Mouse (Mus musculus) intestine, embryonic 14.5 days (tissue): ENCODE measurements around the gene H2-T24. TPM values are rescaled to one million over a fixed set of nuclear protein-coding genes. Genes with fewer than 3 reads are reported as not detected.
A peak's percentile ranks its signal among the peaks of the same experiment; 100 is the strongest.

Experiments used
- ATAC-seq: fragments of 200-750 bp; cut with Nextera tagmentation; replicated peaks from 2 replicates; pipeline ENCODE4 v1.8.0; 2017; ENCODE audit warnings: low read depth, moderate number of reproducible peaks, moderate TSS enrichment, moderate library complexity; ENCODE audit not compliant: low FRiP score, low TSS enrichment
- DNase-seq: peaks from one replicate; pipeline ENCODE4 v3.0.0-alpha.2; 2018; ENCODE audit warnings: low spot score
- H3K27ac ChIP-seq: fragments of 300-500 bp; sonication (generic); 2 replicates; pipeline ENCODE4 v1.5.1; 2014; ENCODE audit warnings: low read depth, mild to moderate bottlenecking, control low read depth
- H3K27me3 ChIP-seq: fragments of 300-500 bp; sonication (generic); replicated peaks from 2 replicates; pipeline ENCODE4 v1.6.1; 2014; ENCODE audit warnings: low read length, control low read depth; ENCODE audit not compliant: control insufficient read depth, insufficient read depth
- H3K36me3 ChIP-seq: fragments of 300-500 bp; sonication (generic); 2 replicates; pipeline ENCODE4 v1.6.1; 2014; ENCODE audit warnings: low read length, control low read depth; ENCODE audit not compliant: control insufficient read depth, insufficient read depth
- H3K4me1 ChIP-seq: fragments of 300-500 bp; sonication (generic); replicated peaks from 2 replicates; pipeline ENCODE4 v1.6.1; 2014; ENCODE audit warnings: low read length, control low read depth, mixed read lengths; ENCODE audit not compliant: control insufficient read depth, insufficient read depth
- H3K4me2 ChIP-seq: fragments of 300-500 bp; sonication (generic); 2 replicates; pipeline ENCODE4 v1.6.1; 2014; ENCODE audit warnings: low read length
- H3K4me3 ChIP-seq: fragments of 300-500 bp; sonication (generic); 2 replicates; pipeline ENCODE4 v1.5.1; 2014; ENCODE audit warnings: low read depth, low read length, control low read depth, mixed read lengths
- H3K9ac ChIP-seq: fragments of 300-500 bp; sonication (generic); 2 replicates; pipeline ENCODE4 v1.6.1; 2014; ENCODE audit warnings: mild to moderate bottlenecking, low read length
- H3K9me3 ChIP-seq: fragments of 300-500 bp; sonication (generic); 2 replicates; pipeline ENCODE4 v1.6.1; 2016; ENCODE audit warnings: low read length, control low read depth; ENCODE audit not compliant: control insufficient read depth
- WGBS: fragments of 180-500 bp; shearing (Covaris S2); extraction: QIAGEN DNeasy Blood & Tissue Kit; methylation state at CpG from one replicate; pipeline ENCODE4 v1.1.7; 2014; 5-methylcytosine and 5-hydroxymethylcytosine counted together
- polyA plus RNA-seq: library from polyadenylated mRNA; unstranded; fragments of >200 nt; fragmentation: Nextera tagmentation; extraction: Ambion mirVana; gene quantifications from 2 replicates; pipeline ENCODE4 v1.2.1, GENCODE M21; 2014

The H2-T24 gene
- polyA plus RNA-seq, 1 experiment from 2014 or later, result 2.0 TPM

- H3K36me3 ChIP-seq, result no peaks in the 10 kb centered on the region
- WGBS, result 86% methylated on average over 7 of the region's 7 CpGs
- H3K9ac ChIP-seq, result no peak overlapping the region
- no peaks in the 10 kb centered on the region for H3K9me3 ChIP-seq
- peaks cover 2% of the 10 kb centered on the region; the same call in 1 of the 2 replicates for H3K4me1 ChIP-seq
- H3K27ac ChIP-seq, result no peak overlapping the region
- DNase-seq (no peak), ATAC-seq (no peak)
- no peak overlapping the region for H3K4me2 ChIP-seq
- H3K27me3 ChIP-seq, result no peaks in the 10 kb centered on the region
- H3K4me3 ChIP-seq, result no peak overlapping the region
Observed at GRCm38 (mm10) chr17:36028879-36029619, 8.7 kb upstream of the H2-T24 start.

DNA sequence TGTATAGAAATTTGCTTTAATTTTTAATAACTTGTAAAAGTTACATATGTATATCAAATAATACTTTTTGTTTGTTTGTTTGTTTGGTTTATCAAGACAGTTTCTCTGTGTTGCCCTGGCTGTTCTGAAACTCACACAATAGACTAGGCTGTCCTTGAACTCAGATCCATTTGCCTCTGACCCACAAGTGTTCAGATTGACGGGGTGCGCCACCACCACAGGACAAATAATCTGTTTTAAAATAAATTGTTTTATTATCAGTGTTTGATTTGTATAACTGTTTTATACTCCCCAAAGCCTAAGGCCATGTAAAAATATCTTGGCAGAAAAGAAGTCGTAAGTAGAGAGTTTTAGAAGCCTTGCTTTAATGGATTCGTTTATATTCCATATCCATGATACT, 7.3 kb upstream of the H2-T24 start:
- H3K4me2 ChIP-seq, result no peak overlapping the region
- H3K4me3 ChIP-seq, result no peak overlapping the region
- no peak overlapping the region for H3K27ac ChIP-seq
- DNase-seq (no peak), ATAC-seq (no peak)
- no peaks in the 10 kb centered on the region for H3K9me3 ChIP-seq
- H3K4me1 ChIP-seq, result peaks cover 9% of the 10 kb centered on the region; the same call in 1 of the 2 replicates
- 88% methylated on average over 4 of the region's 4 CpGs for WGBS
- H3K36me3 ChIP-seq, result no peaks in the 10 kb centered on the region
- no peaks in the 10 kb centered on the region for H3K27me3 ChIP-seq
- no peak overlapping the region for H3K9ac ChIP-seq

GRCm38 (mm10) chr17:36025901-36026300, 5.5 kb upstream of the H2-T24 start:
- H3K4me3 ChIP-seq, result no peak overlapping the region
- no peak for ATAC-seq
- H3K4me1 ChIP-seq, result peaks cover 9% of the 10 kb centered on the region; the same call in 1 of the 2 replicates
- no peak overlapping the region for H3K27ac ChIP-seq
- H3K36me3 ChIP-seq, result no peaks in the 10 kb centered on the region
- no peak overlapping the region for H3K4me2 ChIP-seq
- WGBS, result 40% methylated on average over 4 of the region's 4 CpGs
- DNase-seq, result no peak
- no peaks in the 10 kb centered on the region for H3K27me3 ChIP-seq
- H3K9ac ChIP-seq, result no peak overlapping the region
- H3K9me3 ChIP-seq, result no peaks in the 10 kb centered on the region

- no peaks in the 10 kb centered on the region for H3K27me3 ChIP-seq
- H3K4me3 ChIP-seq, result no peak overlapping the region
- H3K4me1 ChIP-seq, result peaks cover 11% of the 10 kb centered on the region; the same call in 1 of the 2 replicates
- H3K9me3 ChIP-seq, result no peaks in the 10 kb centered on the region
- H3K9ac ChIP-seq, result no peak overlapping the region
- H3K36me3 ChIP-seq, result no peaks in the 10 kb centered on the region
- 78% methylated on average over 5 of the region's 5 CpGs for WGBS
- ATAC-seq (no peak), DNase-seq (no peak)
- H3K4me2 ChIP-seq, result no peak overlapping the region
- H3K27ac ChIP-seq, result no peak overlapping the region
Observed at GRCm38 (mm10) chr17:36025197-36025596, 4.8 kb upstream of the H2-T24 start.

DNA sequence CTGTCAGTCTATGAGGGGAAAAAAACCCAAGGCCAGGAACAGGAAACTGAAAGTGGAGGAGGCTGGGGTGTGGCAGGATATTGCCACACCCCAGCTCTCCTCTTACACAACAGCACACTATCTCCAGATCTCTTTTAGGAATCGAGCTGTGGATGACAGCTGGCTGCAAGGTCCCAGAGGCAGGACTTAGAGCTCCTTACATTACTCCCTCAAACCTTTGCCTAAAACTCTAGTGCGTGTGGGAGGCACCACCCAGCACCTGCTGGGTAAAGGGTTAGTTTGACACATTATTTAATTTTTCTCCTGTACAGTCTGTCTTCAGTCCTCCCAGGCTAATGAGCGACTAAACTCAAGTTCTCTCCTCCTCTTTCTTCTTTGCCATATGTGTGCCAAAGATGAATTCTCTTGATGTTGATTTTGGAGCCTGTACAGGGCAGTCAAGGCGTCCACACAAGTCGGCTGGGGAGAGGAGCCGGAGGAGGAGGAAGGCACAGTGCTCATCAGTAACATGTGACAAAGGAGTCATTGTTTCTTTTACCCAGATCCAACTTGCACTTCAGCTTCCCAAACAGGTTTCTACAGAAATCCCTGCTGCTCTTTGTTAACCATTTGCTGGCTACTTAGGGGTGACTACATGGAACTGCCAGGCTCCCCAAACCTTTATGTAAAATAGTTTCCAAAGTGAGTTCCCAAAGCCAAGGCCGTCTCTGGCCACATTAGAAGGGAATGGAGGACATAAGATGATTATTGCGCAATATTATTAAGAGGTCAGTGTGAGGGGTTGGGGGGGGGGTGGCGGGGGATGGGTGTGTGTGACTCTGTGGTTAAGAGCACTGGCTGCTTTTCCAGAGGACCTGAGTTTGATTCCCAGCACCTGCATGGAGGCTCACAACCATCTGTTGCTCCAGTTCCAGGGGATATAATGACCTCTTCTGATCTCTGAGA, 3.6 kb upstream of the H2-T24 start:
- no peaks in the 10 kb centered on the region for H3K36me3 ChIP-seq
- 55% methylated on average over 9 of the region's 9 CpGs for WGBS
- peaks cover 11% of the 10 kb centered on the region; the same call in 1 of the 2 replicates for H3K4me1 ChIP-seq
- no peak overlapping the region for H3K4me2 ChIP-seq
- no peaks in the 10 kb centered on the region for H3K9me3 ChIP-seq
- H3K27me3 ChIP-seq, result no peaks in the 10 kb centered on the region
- DNase-seq, result no peak
- H3K4me3 ChIP-seq, result no peak overlapping the region
- H3K9ac ChIP-seq, result no peak overlapping the region
- ATAC-seq, result peak; percentile 44; the same call in 1 of the 2 replicates
- H3K27ac ChIP-seq, result no peak overlapping the region

DNA sequence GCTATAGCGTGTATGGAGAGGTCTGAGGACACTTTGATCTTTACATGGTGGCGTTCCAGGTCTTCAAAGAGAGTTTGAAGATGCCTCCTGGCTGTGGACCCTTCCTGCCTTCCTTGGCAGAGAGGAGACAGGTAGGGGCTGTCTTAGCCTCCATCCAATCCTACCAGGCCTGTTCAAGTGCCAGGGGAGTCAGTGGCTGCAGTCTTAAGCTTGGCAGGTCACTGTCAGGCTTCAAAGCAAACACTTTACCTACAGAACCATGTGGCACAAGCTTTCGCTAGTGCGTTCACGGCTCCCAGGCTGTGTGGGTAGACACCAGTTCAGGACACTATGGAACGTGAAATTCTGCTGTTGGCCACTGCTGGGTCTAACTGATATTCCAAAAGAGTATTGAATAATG, 2.6 kb upstream of the H2-T24 start:
- H3K27me3 ChIP-seq, result no peaks in the 10 kb centered on the region
- no peak overlapping the region for H3K27ac ChIP-seq
- H3K4me3 ChIP-seq, result no peak overlapping the region
- no peaks in the 10 kb centered on the region for H3K9me3 ChIP-seq
- no peak overlapping the region for H3K9ac ChIP-seq
- H3K4me1 ChIP-seq, result peaks cover 11% of the 10 kb centered on the region; the same call in 1 of the 2 replicates
- H3K36me3 ChIP-seq, result no peaks in the 10 kb centered on the region
- ATAC-seq (no peak), DNase-seq (no peak)
- 87% methylated on average over 6 of the region's 6 CpGs for WGBS
- H3K4me2 ChIP-seq, result no peak overlapping the region

- no peaks in the 10 kb centered on the region for H3K36me3 ChIP-seq
- peaks cover 11% of the 10 kb centered on the region; the same call in 1 of the 2 replicates for H3K4me1 ChIP-seq
- H3K9ac ChIP-seq, result no peak overlapping the region
- DNase-seq (no peak), ATAC-seq (no peak)
- WGBS, result 91% methylated on average over 9 of the region's 9 CpGs
- H3K27me3 ChIP-seq, result no peaks in the 10 kb centered on the region
- H3K4me2 ChIP-seq, result no peak overlapping the region
- H3K4me3 ChIP-seq, result no peak overlapping the region
- no peaks in the 10 kb centered on the region for H3K9me3 ChIP-seq
- no peak overlapping the region for H3K27ac ChIP-seq
Observed at GRCm38 (mm10) chr17:36022098-36022497, 1.7 kb upstream of the H2-T24 start.

DNA sequence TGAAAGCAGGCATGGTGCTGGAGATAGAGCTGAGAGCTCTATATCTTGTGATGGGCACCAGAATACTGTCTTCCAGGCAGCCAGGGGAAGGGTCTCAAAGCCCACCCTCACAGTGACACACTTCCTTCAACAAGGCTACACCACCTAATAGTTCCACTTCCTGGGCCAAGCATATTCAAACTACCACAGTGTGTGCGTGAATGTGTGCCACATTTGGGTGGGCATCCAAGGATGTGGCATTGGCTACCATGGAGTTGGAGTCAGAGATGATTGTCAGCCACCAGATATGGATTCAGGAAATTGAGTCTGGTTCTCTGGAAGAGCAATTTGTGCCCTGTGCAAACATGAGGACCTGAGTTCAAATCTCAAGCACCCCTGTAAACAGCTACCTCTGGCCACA, 949 bp upstream of the H2-T24 start:
- no peaks in the 10 kb centered on the region for H3K9me3 ChIP-seq
- H3K4me2 ChIP-seq, result no peak overlapping the region
- no peaks in the 10 kb centered on the region for H3K36me3 ChIP-seq
- H3K27ac ChIP-seq, result no peak overlapping the region
- no peak overlapping the region for H3K9ac ChIP-seq
- DNase-seq (no peak), ATAC-seq (no peak)
- H3K4me1 ChIP-seq, result peaks cover 11% of the 10 kb centered on the region; the same call in 1 of the 2 replicates
- WGBS, result 95% methylated on average over 1 of the region's 1 CpGs
- H3K4me3 ChIP-seq, result no peak overlapping the region
- no peaks in the 10 kb centered on the region for H3K27me3 ChIP-seq
